Mouse (Mus musculus) hindbrain, postnatal 0 days (tissue): Measurements from ENCODE around the gene Cdh12. TPM values are rescaled to one million over a fixed set of nuclear protein-coding genes. Genes with fewer than 3 reads are reported as not detected.

Experiments
- ATAC-seq: fragments of 200-750 bp; cut with Nextera tagmentation; 2 replicates; pipeline ENCODE4 v1.8.0; 2017; ENCODE audit warnings: mild to moderate bottlenecking, moderate TSS enrichment, moderate library complexity
- DNase-seq: peaks from one replicate; pipeline ENCODE4 v3.0.0-alpha.2; 2015; ENCODE audit warnings: low spot score
- H3K27ac ChIP-seq: fragments of 300-500 bp; sonication (generic); 2 replicates; pipeline ENCODE4 v1.5.1; 2014; ENCODE audit warnings: mild to moderate bottlenecking
- H3K27me3 ChIP-seq: fragments of 300-500 bp; sonication (generic); 2 replicates; pipeline ENCODE4 v1.6.1; 2014; ENCODE audit warnings: low read length, mixed read lengths; ENCODE audit not compliant: insufficient read depth
- H3K36me3 ChIP-seq: fragments of 300-500 bp; sonication (generic); 2 replicates; pipeline ENCODE4 v1.6.1; 2014; ENCODE audit warnings: low read length, mixed read lengths; ENCODE audit not compliant: insufficient read depth
- H3K4me1 ChIP-seq: fragments of 300-500 bp; sonication (generic); 2 replicates; pipeline ENCODE4 v1.6.1; 2014; ENCODE audit warnings: antibody characterized with exemption, low read length, mixed read lengths; ENCODE audit not compliant: insufficient read depth
- H3K4me2 ChIP-seq: fragments of 300-500 bp; sonication (generic); 2 replicates; pipeline ENCODE4 v1.6.1; 2014; ENCODE audit warnings: low read depth, mild to moderate bottlenecking, low read length, moderate library complexity, mixed read lengths
- H3K4me3 ChIP-seq: fragments of 300-500 bp; sonication (generic); 2 replicates; pipeline ENCODE4 v1.5.1; 2014; ENCODE audit warnings: low read length
- H3K9ac ChIP-seq: fragments of 300-500 bp; sonication (generic); replicated peaks from 2 replicates; pipeline ENCODE4 v1.6.1; 2014; ENCODE audit warnings: mild to moderate bottlenecking, low read length, moderate library complexity, mixed read lengths
- H3K9me3 ChIP-seq: fragments of 300-500 bp; sonication (generic); 2 replicates; pipeline ENCODE4 v1.6.1; 2016; ENCODE audit warnings: low read length, mixed read lengths
- CTCF ChIP-seq: IDR thresholded peaks from 2 replicates; pipeline ENCODE4 v1.5.1; 2016; ENCODE audit warnings: antibody characterized with exemption, control low read depth, low read depth
- WGBS: fragments of 180-500 bp; shearing (Covaris S2); extraction: QIAGEN DNeasy Blood & Tissue Kit; methylation state at CpG from one replicate; pipeline ENCODE4 v1.1.7; 2014; 5-methylcytosine and 5-hydroxymethylcytosine counted together
- polyA plus RNA-seq: library from polyadenylated mRNA; unstranded; fragments of >200 nt; fragmentation: Nextera tagmentation; extraction: Ambion mirVana; gene quantifications from 2 replicates; pipeline ENCODE4 v1.2.1, GENCODE M21; 2015
- total RNA-seq: library from RNA; depleted of rRNA; stranded (reverse); fragments of >200 nt; gene quantifications from 2 replicates; pipeline ENCODE4 v1.2.3, GENCODE M21; 2014

The Cdh12 gene
- total and polyA plus RNA-seq, 2 experiments from 2014 or later, result 10.4 to 10.6 TPM

DNA sequence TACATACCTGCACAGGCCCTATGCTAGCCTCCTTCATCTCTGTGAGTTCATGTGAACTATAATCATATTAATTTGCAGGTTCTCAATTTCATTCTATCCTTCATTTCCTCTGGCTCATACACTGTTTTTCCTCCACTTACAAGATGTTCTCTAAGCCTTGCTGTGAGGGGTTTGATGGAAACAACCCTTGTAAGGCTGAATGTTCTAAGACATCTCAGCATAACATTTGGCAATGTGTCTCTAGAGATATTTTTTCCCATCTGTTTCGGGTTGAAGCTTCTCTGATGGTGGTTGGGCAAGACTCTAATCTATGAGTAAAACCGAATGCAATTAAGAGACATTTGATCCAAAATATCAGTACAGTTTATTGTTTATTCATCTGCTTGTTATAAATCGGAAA, 444.4 kb downstream of the Cdh12 start:
- WGBS, result 82% methylated on average over 3 of the region's 3 CpGs
- TF ChIP-seq CTCF, result no peak
- Histone ChIP-seq H3K9ac (no peak overlapping the region), H3K4me1 (no peaks in the 10 kb centered on the region), H3K27ac (no peak overlapping the region), H3K36me3 (no peaks in the 10 kb centered on the region), H3K4me2 (no peak overlapping the region), H3K9me3 (no peaks in the 10 kb centered on the region), H3K27me3 (no peaks in the 10 kb centered on the region), H3K4me3 (no peak overlapping the region)
- DNase-seq (no peak), ATAC-seq (no peak)

DNA sequence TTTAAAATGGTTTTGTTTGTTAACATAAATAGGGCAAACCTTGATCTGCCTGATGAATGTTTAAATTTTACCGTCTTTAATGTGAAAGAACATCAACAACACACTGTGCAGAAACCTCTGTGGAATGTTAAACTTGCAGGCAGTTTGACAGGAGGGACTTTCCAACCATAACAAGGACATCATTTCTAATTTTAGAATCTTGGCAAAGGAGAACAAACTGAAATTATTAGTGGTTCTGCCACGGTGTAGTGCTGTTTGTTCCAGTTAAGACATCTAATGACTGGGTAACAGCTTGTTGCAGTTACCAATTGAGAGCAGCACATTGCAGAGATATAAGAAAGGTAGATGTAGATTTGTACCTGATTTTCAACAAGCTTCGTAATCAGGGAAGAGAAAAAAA, 453.5 kb downstream of the Cdh12 start:
- TF ChIP-seq CTCF, result no peak
- no peaks in the 10 kb centered on the region for H3K4me1 ChIP-seq
- peak; percentile 21 for DNase-seq
- no peak for ATAC-seq
- no peak overlapping the region for H3K4me3 ChIP-seq
- H3K27ac ChIP-seq, result no peak overlapping the region
- H3K27me3 ChIP-seq, result no peaks in the 10 kb centered on the region
- no peaks in the 10 kb centered on the region for H3K36me3 ChIP-seq
- WGBS, result 56% methylated on average over 3 of the region's 3 CpGs
- no peak overlapping the region for H3K9ac ChIP-seq
- H3K9me3 ChIP-seq, result no peaks in the 10 kb centered on the region
- H3K4me2 ChIP-seq, result no peak overlapping the region

- ATAC-seq, result no peak
- no peaks in the 10 kb centered on the region for H3K9me3 ChIP-seq
- TF ChIP-seq CTCF, result no peak
These were observed 479.2 kb downstream of the Cdh12 start for GRCm38 (mm10) chr15:20928221-20928620.

GRCm38 (mm10) chr15:20944000-20944399, 494.9 kb downstream of the Cdh12 start:
- Histone ChIP-seq H3K27me3 (no peaks in the 10 kb centered on the region), H3K27ac (no peak overlapping the region), H3K4me3 (no peak overlapping the region), H3K4me1 (no peaks in the 10 kb centered on the region), H3K36me3 (no peaks in the 10 kb centered on the region), H3K4me2 (no peak overlapping the region), H3K9ac (no peak overlapping the region), H3K9me3 (no peaks in the 10 kb centered on the region)
- ATAC-seq (no peak), DNase-seq (peak; percentile 20)
- TF ChIP-seq CTCF, result no peak

More at GRCm38 (mm10) chr15:20928221-20928620, 479.2 kb downstream of the Cdh12 start:
- no peak overlapping the region for H3K27ac ChIP-seq
- no peak for DNase-seq
- H3K36me3 ChIP-seq, result no peaks in the 10 kb centered on the region
- H3K4me3 ChIP-seq, result no peak overlapping the region
- H3K27me3 ChIP-seq, result no peaks in the 10 kb centered on the region
- no peaks in the 10 kb centered on the region for H3K4me1 ChIP-seq
- H3K4me2 ChIP-seq, result no peak overlapping the region
- H3K9ac ChIP-seq, result no peak overlapping the region

DNA sequence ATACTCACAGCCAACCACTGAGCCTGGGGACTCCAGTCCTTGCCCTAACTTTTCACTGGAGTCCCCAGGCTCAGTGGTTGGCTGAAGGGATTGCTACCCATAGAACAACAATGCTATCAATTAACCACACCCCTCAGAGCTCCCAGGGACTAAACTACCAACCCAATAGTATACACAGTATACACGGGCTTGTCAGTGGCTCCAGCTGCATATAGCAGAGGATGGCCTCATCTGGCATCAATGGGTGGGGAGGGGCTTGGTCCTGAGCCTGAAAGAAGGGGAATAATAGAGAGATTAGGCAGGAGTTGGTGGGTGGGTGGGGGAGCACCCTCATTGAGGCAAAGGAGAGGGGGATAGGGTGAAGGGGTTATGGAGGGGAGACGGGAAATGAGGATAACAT, 518.4 kb downstream of the Cdh12 start:
- no peak overlapping the region for H3K9ac ChIP-seq
- WGBS, result 64% methylated on average over 2 of the region's 2 CpGs
- no peaks in the 10 kb centered on the region for H3K36me3 ChIP-seq
- TF ChIP-seq CTCF, result no peak
- H3K9me3 ChIP-seq, result no peaks in the 10 kb centered on the region
- no peak overlapping the region for H3K27ac ChIP-seq
- ATAC-seq (no peak), DNase-seq (no peak)
- H3K4me2 ChIP-seq, result no peak overlapping the region
- H3K27me3 ChIP-seq, result no peaks in the 10 kb centered on the region
- H3K4me1 ChIP-seq, result no peaks in the 10 kb centered on the region
- no peak overlapping the region for H3K4me3 ChIP-seq

DNA sequence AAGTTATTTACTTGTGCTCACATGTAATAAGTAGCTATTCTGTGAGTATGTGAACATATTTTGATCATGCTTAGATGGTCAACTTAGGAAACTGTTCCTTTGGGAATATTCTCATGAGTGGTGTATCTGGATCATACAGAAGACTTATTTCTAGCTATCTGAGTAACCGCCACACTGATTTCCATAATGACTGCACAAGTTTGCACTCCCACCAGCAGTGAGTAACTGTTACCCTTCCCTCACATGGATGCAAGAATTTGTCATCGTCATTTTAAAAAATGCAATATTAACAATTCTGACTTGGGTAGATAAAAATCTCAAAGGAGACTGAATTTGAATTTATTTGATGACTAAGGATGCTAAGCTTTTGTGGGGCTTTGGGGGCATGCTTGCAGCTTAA, 522.0 kb downstream of the Cdh12 start:
- ATAC-seq, result no peak
- Histone ChIP-seq H3K4me1 (no peaks in the 10 kb centered on the region), H3K4me3 (no peak overlapping the region), H3K4me2 (no peak overlapping the region), H3K27ac (no peak overlapping the region), H3K9me3 (no peaks in the 10 kb centered on the region), H3K9ac (no peak overlapping the region), H3K27me3 (no peaks in the 10 kb centered on the region), H3K36me3 (no peaks in the 10 kb centered on the region)
- no peak for DNase-seq
- WGBS, result 88% methylated on average over 2 of the region's 2 CpGs
- TF ChIP-seq CTCF, result no peak

DNA sequence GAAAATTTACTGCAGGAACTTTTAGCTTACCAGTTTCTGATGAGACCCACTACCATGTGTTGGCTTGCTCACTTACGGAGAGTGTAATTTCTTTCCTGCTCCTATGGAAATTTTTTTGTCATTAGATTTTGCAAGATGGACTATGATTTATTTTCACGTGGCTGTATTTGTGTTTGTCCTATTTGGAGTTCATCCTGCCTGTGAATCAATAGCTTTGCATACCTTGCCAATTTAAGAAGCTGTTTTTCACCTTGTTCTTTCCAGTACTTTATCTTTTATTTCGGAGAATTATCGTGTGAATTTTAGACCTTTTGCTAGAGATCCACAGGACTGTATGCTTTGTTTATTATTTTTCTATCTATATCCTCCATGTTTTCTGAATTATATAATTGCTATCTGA, 551.5 kb downstream of the Cdh12 start:
- Histone ChIP-seq H3K4me3 (no peak overlapping the region), H3K4me2 (no peak overlapping the region), H3K27ac (no peak overlapping the region), H3K9me3 (no peaks in the 10 kb centered on the region), H3K36me3 (no peaks in the 10 kb centered on the region), H3K4me1 (no peaks in the 10 kb centered on the region), H3K9ac (no peak overlapping the region), H3K27me3 (no peaks in the 10 kb centered on the region)
- no peak for DNase-seq
- no peak for ATAC-seq
- no peak for TF ChIP-seq CTCF
- WGBS, result 80% methylated on average over 4 of the region's 4 CpGs
